Mouse (Mus musculus): ENCODE measurements around the gene Ralb. TPM values are rescaled to one million over a fixed set of nuclear protein-coding genes. Genes with fewer than 3 reads are reported as not detected.
A peak's percentile ranks its signal among the peaks of the same experiment; 100 is the strongest.

Gene Ralb
- polyA plus RNA-seq (2015; fragmentation: Nextera tagmentation; extraction: Ambion mirVana), result 37.5 and 38.6 TPM in 2 replicates

GRCm38 (mm10) chr1:119504260-119505062 lies at the start of gene Ralb:
TSS of gene Ralb (minus strand) at chr1:119504794.
- no peaks in the 10 kb centered on the region for H3K9me3 ChIP-seq (replicated peaks)
- peaks cover 44% of the 10 kb centered on the region for H3K4me1 ChIP-seq (replicated peaks)
- under 1% methylated on average over 57 of the region's 57 CpGs for WGBS (ENCODE audit: insufficient replicate concordance)
- peak within 1 kb of the TSS; percentile 76 for H3K27ac ChIP-seq (replicated peaks)
- peak; percentile 96 for ATAC-seq (ENCODE audit: insufficient read depth)
- H3K4me3 ChIP-seq (replicated peaks), result peak within 1 kb of the TSS; percentile 66
- H3K9ac ChIP-seq, result peak within 1 kb of the TSS; percentile 58
- peaks cover 4% of the 10 kb centered on the region; the same call in 1 of the 2 replicates for H3K36me3 ChIP-seq (replicated peaks)
- H3K27me3 ChIP-seq, result peaks cover 31% of the 10 kb centered on the region
- peak within 1 kb of the TSS; percentile 85 for H3K4me2 ChIP-seq

- Histone ChIP-seq H3K27me3 (no peaks in the 10 kb centered on the region), H3K4me2 (no peak overlapping the region), H3K4me1 (replicated peaks) (peaks cover 5% of the 10 kb centered on the region; the same call in 1 of the 2 replicates), H3K9me3 (replicated peaks) (no peaks in the 10 kb centered on the region), H3K9ac (no peak overlapping the region), H3K27ac (replicated peaks) (no peak overlapping the region), H3K36me3 (replicated peaks) (no peaks in the 10 kb centered on the region), H3K4me3 (replicated peaks) (no peak overlapping the region)
- ATAC-seq (ENCODE audit: insufficient read depth), result no peak
- 83% methylated on average over 1 of the region's 1 CpGs for WGBS (ENCODE audit: insufficient replicate concordance)
Observed at GRCm38 (mm10) chr1:119551651-119552050, 47.1 kb upstream of the Ralb start.

- Histone ChIP-seq H3K4me1 (replicated peaks) (peaks cover 5% of the 10 kb centered on the region; the same call in 1 of the 2 replicates), H3K36me3 (replicated peaks) (no peaks in the 10 kb centered on the region), H3K27me3 (no peaks in the 10 kb centered on the region), H3K4me2 (no peak overlapping the region), H3K27ac (replicated peaks) (no peak overlapping the region), H3K9me3 (replicated peaks) (no peaks in the 10 kb centered on the region), H3K4me3 (replicated peaks) (no peak overlapping the region), H3K9ac (no peak overlapping the region)
- ATAC-seq (ENCODE audit: insufficient read depth), result no peak
- 64% methylated on average over 2 of the region's 2 CpGs for WGBS (ENCODE audit: insufficient replicate concordance)
Observed at GRCm38 (mm10) chr1:119550064-119550463, 45.5 kb upstream of the Ralb start.

- ATAC-seq (ENCODE audit: insufficient read depth), result no peak
- WGBS (ENCODE audit: insufficient replicate concordance), result 72% methylated on average over 7 of the region's 7 CpGs
Observed at GRCm38 (mm10) chr1:119549327-119549689, 44.7 kb upstream of the Ralb start.

GRCm38 (mm10) chr1:119548668-119549326 lies 44.2 kb upstream of the Ralb start:
- Histone ChIP-seq H3K9me3 (replicated peaks) (no peaks in the 10 kb centered on the region), H3K4me1 (replicated peaks) (peaks cover 14% of the 10 kb centered on the region), H3K36me3 (replicated peaks) (no peaks in the 10 kb centered on the region), H3K27me3 (no peaks in the 10 kb centered on the region), H3K27ac (replicated peaks) (no peak overlapping the region), H3K9ac (no peak overlapping the region), H3K4me3 (replicated peaks) (no peak overlapping the region), H3K4me2 (no peak overlapping the region)
- 56% methylated on average over 7 of the region's 7 CpGs for WGBS (ENCODE audit: insufficient replicate concordance)
- no peak for ATAC-seq (ENCODE audit: insufficient read depth)

More at GRCm38 (mm10) chr1:119549327-119549689, 44.7 kb upstream of the Ralb start:
- Histone ChIP-seq H3K27ac (replicated peaks) (no peak overlapping the region), H3K4me2 (no peak overlapping the region), H3K27me3 (no peaks in the 10 kb centered on the region), H3K36me3 (replicated peaks) (no peaks in the 10 kb centered on the region), H3K9me3 (replicated peaks) (no peaks in the 10 kb centered on the region), H3K9ac (no peak overlapping the region), H3K4me1 (replicated peaks) (peaks cover 12% of the 10 kb centered on the region; the same call in 1 of the 2 replicates), H3K4me3 (replicated peaks) (no peak overlapping the region)

GRCm38 (mm10) chr1:119546490-119546889 lies 41.9 kb upstream of the Ralb start:
- no peak for ATAC-seq (ENCODE audit: insufficient read depth)
- no peak overlapping the region for H3K9ac ChIP-seq
- H3K27me3 ChIP-seq, result no peaks in the 10 kb centered on the region
- H3K4me1 ChIP-seq (replicated peaks), result peaks cover 24% of the 10 kb centered on the region
- no peaks in the 10 kb centered on the region for H3K9me3 ChIP-seq (replicated peaks)
- H3K4me2 ChIP-seq, result no peak overlapping the region
- H3K27ac ChIP-seq (replicated peaks), result no peak overlapping the region
- 54% methylated on average over 3 of the region's 3 CpGs for WGBS (ENCODE audit: insufficient replicate concordance)
- H3K36me3 ChIP-seq (replicated peaks), result no peaks in the 10 kb centered on the region
- H3K4me3 ChIP-seq (replicated peaks), result no peak overlapping the region

- H3K4me3 ChIP-seq (replicated peaks), result no peak overlapping the region
- H3K9me3 ChIP-seq (replicated peaks), result no peaks in the 10 kb centered on the region
- ATAC-seq (ENCODE audit: insufficient read depth), result no peak
- no peaks in the 10 kb centered on the region for H3K36me3 ChIP-seq (replicated peaks)
- no peak overlapping the region for H3K27ac ChIP-seq (replicated peaks)
- 74% methylated on average over 4 of the region's 4 CpGs for WGBS (ENCODE audit: insufficient replicate concordance)
- no peak overlapping the region for H3K4me2 ChIP-seq
- no peaks in the 10 kb centered on the region for H3K27me3 ChIP-seq
- H3K4me1 ChIP-seq (replicated peaks), result peaks cover 24% of the 10 kb centered on the region
- H3K9ac ChIP-seq, result no peak overlapping the region
Observed at GRCm38 (mm10) chr1:119545671-119546070, 41.1 kb upstream of the Ralb start.

- WGBS (ENCODE audit: insufficient replicate concordance), result 23% methylated on average over 2 of the region's 2 CpGs
- Histone ChIP-seq H3K27ac (replicated peaks) (no peak overlapping the region), H3K27me3 (no peaks in the 10 kb centered on the region), H3K9me3 (replicated peaks) (no peaks in the 10 kb centered on the region), H3K4me2 (no peak overlapping the region), H3K4me3 (replicated peaks) (no peak overlapping the region), H3K4me1 (replicated peaks) (peaks cover 24% of the 10 kb centered on the region), H3K9ac (no peak overlapping the region), H3K36me3 (replicated peaks) (no peaks in the 10 kb centered on the region)
- ATAC-seq (ENCODE audit: insufficient read depth), result peak; percentile 29
Observed at GRCm38 (mm10) chr1:119545164-119545563, 40.6 kb upstream of the Ralb start.

- peaks cover 24% of the 10 kb centered on the region for H3K4me1 ChIP-seq (replicated peaks)
- no peak overlapping the region for H3K4me2 ChIP-seq
- H3K9ac ChIP-seq, result no peak overlapping the region
- no peaks in the 10 kb centered on the region for H3K36me3 ChIP-seq (replicated peaks)
- 69% methylated on average over 5 of the region's 5 CpGs for WGBS (ENCODE audit: insufficient replicate concordance)
- H3K4me3 ChIP-seq (replicated peaks), result no peak overlapping the region
- H3K27me3 ChIP-seq, result no peaks in the 10 kb centered on the region
- H3K9me3 ChIP-seq (replicated peaks), result no peaks in the 10 kb centered on the region
- ATAC-seq (ENCODE audit: insufficient read depth), result no peak
- no peak overlapping the region for H3K27ac ChIP-seq (replicated peaks)
Observed at GRCm38 (mm10) chr1:119544611-119545155, 40.1 kb upstream of the Ralb start.

- no peak overlapping the region for H3K27ac ChIP-seq (replicated peaks)
- H3K4me1 ChIP-seq (replicated peaks), result peaks cover 24% of the 10 kb centered on the region
- H3K4me2 ChIP-seq, result no peak overlapping the region
- no peak overlapping the region for H3K4me3 ChIP-seq (replicated peaks)
- no peaks in the 10 kb centered on the region for H3K9me3 ChIP-seq (replicated peaks)
- no peaks in the 10 kb centered on the region for H3K36me3 ChIP-seq (replicated peaks)
- H3K27me3 ChIP-seq, result no peaks in the 10 kb centered on the region
- H3K9ac ChIP-seq, result no peak overlapping the region
- 67% methylated on average over 6 of the region's 6 CpGs for WGBS (ENCODE audit: insufficient replicate concordance)
- no peak for ATAC-seq (ENCODE audit: insufficient read depth)
Observed at GRCm38 (mm10) chr1:119543316-119543715, 38.7 kb upstream of the Ralb start.

GRCm38 (mm10) chr1:119541570-119541969 lies 37.0 kb upstream of the Ralb start:
- Histone ChIP-seq H3K9me3 (replicated peaks) (no peaks in the 10 kb centered on the region), H3K27ac (replicated peaks) (peak overlapping the region; percentile 74; the same call in 1 of the 2 replicates), H3K4me1 (replicated peaks) (peaks cover 24% of the 10 kb centered on the region), H3K27me3 (no peaks in the 10 kb centered on the region), H3K9ac (no peak overlapping the region), H3K4me3 (replicated peaks) (no peak overlapping the region), H3K36me3 (replicated peaks) (no peaks in the 10 kb centered on the region), H3K4me2 (no peak overlapping the region)
- 62% methylated on average over 3 of the region's 3 CpGs for WGBS (ENCODE audit: insufficient replicate concordance)
- peak; percentile 32 for ATAC-seq (ENCODE audit: insufficient read depth)
